Mouse (Mus musculus): ENCODE measurements around the gene Ablim2. TPM values are rescaled to one million over a fixed set of nuclear protein-coding genes. Genes with fewer than 3 reads are reported as not detected.

Ablim2 gene
- polyA plus RNA-seq, 1 experiment, result 2.2 TPM

GRCm38 (mm10) chr5:35903456-35903855 is 145.8 kb downstream of the Ablim2 start:
- TF ChIP-seq CTCF (IDR thresholded peaks at IDR 0.05; ENCODE audit: control insufficient read depth, insufficient read depth, low read length) (no peak), POLR2A (IDR thresholded peaks at IDR 0.05; ENCODE audit: borderline replicate concordance, control insufficient read depth, low read depth, low read length) (no peak)
- Histone ChIP-seq H3K4me3 (replicated peaks; ENCODE audit: control insufficient read depth, low read depth, low read length) (no peak overlapping the region), H3K4me1 (ENCODE audit: control insufficient read depth, insufficient read depth, low read length) (peaks cover 4% of the 10 kb centered on the region; the same call in 1 of the 2 replicates), H3K27ac (ENCODE audit: control insufficient read depth, insufficient read depth, low read depth, low read length, poor library complexity) (no peak overlapping the region)
- WGBS, result 76% methylated on average over 8 of the region's 8 CpGs

GRCm38 (mm10) chr5:35905283-35905682 is 147.6 kb downstream of the Ablim2 start:
- WGBS, result 40% methylated on average over 8 of the region's 8 CpGs
- no peak for TF ChIP-seq CTCF (IDR thresholded peaks at IDR 0.05; ENCODE audit: control insufficient read depth, insufficient read depth, low read length)
- TF ChIP-seq POLR2A (IDR thresholded peaks at IDR 0.05; ENCODE audit: borderline replicate concordance, control insufficient read depth, low read depth, low read length), result no peak
- Histone ChIP-seq H3K4me3 (replicated peaks; ENCODE audit: control insufficient read depth, low read depth, low read length) (no peak overlapping the region), H3K4me1 (ENCODE audit: control insufficient read depth, insufficient read depth, low read length) (peaks cover 2% of the 10 kb centered on the region; the same call in 1 of the 2 replicates), H3K27ac (ENCODE audit: control insufficient read depth, insufficient read depth, low read depth, low read length, poor library complexity) (no peak overlapping the region)

GRCm38 (mm10) chr5:35907090-35907489 is 149.4 kb downstream of the Ablim2 start:
- WGBS, result 80% methylated on average over 4 of the region's 4 CpGs
- no peaks in the 10 kb centered on the region; the same call in 1 of the 2 replicates for H3K4me1 ChIP-seq (ENCODE audit: control insufficient read depth, insufficient read depth, low read length)
- TF ChIP-seq CTCF (IDR thresholded peaks at IDR 0.05; ENCODE audit: control insufficient read depth, insufficient read depth, low read length) (no peak), POLR2A (IDR thresholded peaks at IDR 0.05; ENCODE audit: borderline replicate concordance, control insufficient read depth, low read depth, low read length) (no peak)
- no peak overlapping the region for H3K4me3 ChIP-seq (replicated peaks; ENCODE audit: control insufficient read depth, low read depth, low read length)
- H3K27ac ChIP-seq (ENCODE audit: control insufficient read depth, insufficient read depth, low read depth, low read length, poor library complexity), result no peak overlapping the region

GRCm38 (mm10) chr5:35907633-35908426 is 150.2 kb downstream of the Ablim2 start:
- WGBS, result 43% methylated on average over 15 of the region's 15 CpGs
- Histone ChIP-seq H3K27ac (ENCODE audit: control insufficient read depth, insufficient read depth, low read depth, low read length, poor library complexity) (no peak overlapping the region), H3K4me3 (replicated peaks; ENCODE audit: control insufficient read depth, low read depth, low read length) (no peak overlapping the region), H3K4me1 (ENCODE audit: control insufficient read depth, insufficient read depth, low read length) (no peaks in the 10 kb centered on the region; the same call in 1 of the 2 replicates)
- TF ChIP-seq CTCF (IDR thresholded peaks at IDR 0.05; ENCODE audit: control insufficient read depth, insufficient read depth, low read length), result no peak
- no peak for TF ChIP-seq POLR2A (IDR thresholded peaks at IDR 0.05; ENCODE audit: borderline replicate concordance, control insufficient read depth, low read depth, low read length)

GRCm38 (mm10) chr5:35908626-35909443 is 151.2 kb downstream of the Ablim2 start:
- WGBS, result 61% methylated on average over 13 of the region's 13 CpGs
- Histone ChIP-seq H3K4me1 (ENCODE audit: control insufficient read depth, insufficient read depth, low read length) (no peaks in the 10 kb centered on the region; the same call in 1 of the 2 replicates), H3K4me3 (replicated peaks; ENCODE audit: control insufficient read depth, low read depth, low read length) (no peak overlapping the region), H3K27ac (ENCODE audit: control insufficient read depth, insufficient read depth, low read depth, low read length, poor library complexity) (no peak overlapping the region)
- TF ChIP-seq CTCF (IDR thresholded peaks at IDR 0.05; ENCODE audit: control insufficient read depth, insufficient read depth, low read length) (no peak), POLR2A (IDR thresholded peaks at IDR 0.05; ENCODE audit: borderline replicate concordance, control insufficient read depth, low read depth, low read length) (no peak)

- TF ChIP-seq CTCF (IDR thresholded peaks at IDR 0.05; ENCODE audit: control insufficient read depth, insufficient read depth, low read length), result no peak
- no peak for TF ChIP-seq POLR2A (IDR thresholded peaks at IDR 0.05; ENCODE audit: borderline replicate concordance, control insufficient read depth, low read depth, low read length)
- H3K4me3 ChIP-seq (replicated peaks; ENCODE audit: control insufficient read depth, low read depth, low read length), result no peak overlapping the region
- 87% methylated on average over 12 of the region's 12 CpGs for WGBS
- H3K4me1 ChIP-seq (ENCODE audit: control insufficient read depth, insufficient read depth, low read length), result no peaks in the 10 kb centered on the region; the same call in 1 of the 2 replicates
- H3K27ac ChIP-seq (ENCODE audit: control insufficient read depth, insufficient read depth, low read depth, low read length, poor library complexity), result no peak overlapping the region
Measured at GRCm38 (mm10) chr5:35915629-35916300, 158.1 kb downstream of the Ablim2 start.

GRCm38 (mm10) chr5:35916666-35917065 is 159.0 kb downstream of the Ablim2 start:
- H3K27ac ChIP-seq (ENCODE audit: control insufficient read depth, insufficient read depth, low read depth, low read length, poor library complexity), result no peak overlapping the region
- H3K4me3 ChIP-seq (replicated peaks; ENCODE audit: control insufficient read depth, low read depth, low read length), result no peak overlapping the region
- no peak for TF ChIP-seq CTCF (IDR thresholded peaks at IDR 0.05; ENCODE audit: control insufficient read depth, insufficient read depth, low read length)
- TF ChIP-seq POLR2A (IDR thresholded peaks at IDR 0.05; ENCODE audit: borderline replicate concordance, control insufficient read depth, low read depth, low read length), result no peak
- no peaks in the 10 kb centered on the region; the same call in 1 of the 2 replicates for H3K4me1 ChIP-seq (ENCODE audit: control insufficient read depth, insufficient read depth, low read length)
- WGBS, result 76% methylated on average over 5 of the region's 5 CpGs

Data from bone marrow, adult 2 months (tissue).